Mouse (Mus musculus) fat pad, adult 2 months (tissue): ENCODE data around the gene Gigyf1.

Source experiments
- DNase-seq: peaks from one replicate; pipeline ENCODE4 v3.0.0-alpha.2; 2011; ENCODE audit warnings: low read depth, low spot score; ENCODE audit errors: extremely low read depth

Gene Gigyf1

GRCm38 (mm10) chr5:137570691-137571586, 52.6 kb downstream of the Gigyf1 start:
- DNase-seq, result no peak

- DNase-seq, result no peak
Measured at GRCm38 (mm10) chr5:137574470-137574901, 56.1 kb downstream of the Gigyf1 start.
